Mouse (Mus musculus): ENCODE data around the gene Phox2a.

The Phox2a gene

GRCm38 (mm10) chr7:101837606-101838471, 19.7 kb downstream of the Phox2a start, which contains the start of gene Inppl1:
TSS of gene Inppl1 (minus strand) at chr7:101838229.
- peak; percentile 88 for DNase-seq (ENCODE audit: low read depth)

DNA sequence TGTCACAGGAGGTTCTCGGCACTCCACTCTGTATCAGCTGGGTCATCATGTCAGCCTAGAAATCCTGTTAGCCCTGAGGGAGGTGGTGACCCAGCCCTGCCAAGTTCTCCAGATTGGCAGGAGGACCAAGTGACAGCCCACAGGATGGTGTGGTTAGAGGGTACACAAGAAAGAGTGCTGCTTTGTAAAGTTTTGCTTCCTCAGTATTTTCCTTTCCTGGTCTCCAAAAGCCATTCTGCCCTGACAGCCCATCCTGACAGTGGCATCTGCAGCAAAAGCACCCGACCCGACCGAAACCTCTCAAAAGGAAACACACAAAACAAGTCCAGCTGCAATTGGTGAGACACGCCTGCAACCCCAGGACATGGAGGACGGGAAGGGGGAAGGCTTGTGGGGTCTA, 26.1 kb downstream of the Phox2a start:
- DNase-seq (ENCODE audit: low read depth) = no peak

DNA sequence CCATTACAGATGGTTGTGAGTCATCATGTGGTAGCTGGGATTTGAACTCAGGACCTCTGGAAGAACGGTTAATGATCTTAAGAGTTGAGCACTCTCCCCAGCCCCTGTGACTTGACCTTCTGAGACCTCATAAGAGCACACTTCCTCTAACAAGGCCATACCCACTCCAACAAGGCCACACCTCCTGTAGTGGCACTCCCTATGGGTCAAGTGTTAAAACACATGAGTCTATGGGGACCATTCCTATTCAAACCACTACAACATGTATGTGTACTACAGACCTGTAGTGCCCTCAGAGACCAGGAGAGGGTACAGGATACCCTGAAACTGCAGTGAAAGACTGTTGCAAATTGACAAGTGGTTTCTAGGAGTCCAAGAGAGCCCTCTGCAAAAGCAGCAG, 29.8 kb downstream of the Phox2a start:
- DNase-seq (ENCODE audit: low read depth) = no peak

DNA sequence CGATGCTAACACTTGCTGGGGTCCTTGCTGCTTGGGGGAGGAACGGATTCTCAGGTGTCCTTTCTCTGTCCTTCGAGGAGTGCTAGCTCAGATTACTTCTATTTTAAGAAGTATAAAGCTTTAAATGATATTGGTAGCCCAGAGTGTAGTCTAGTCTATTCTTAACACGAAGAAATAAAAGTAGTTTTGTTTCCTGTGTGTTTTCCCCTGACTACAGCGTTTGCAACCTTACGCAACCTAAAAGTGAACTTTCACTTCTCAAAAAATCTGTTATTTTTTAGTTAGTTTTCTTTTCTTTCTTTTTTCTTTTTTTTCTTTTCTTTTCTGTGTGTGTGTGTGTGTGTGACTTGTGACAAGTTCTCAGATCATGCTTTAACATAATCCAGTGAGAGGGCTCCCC, 33.6 kb downstream of the Phox2a start:
- no peak for DNase-seq (ENCODE audit: low read depth)

GRCm38 (mm10) chr7:101852846-101853245, 34.7 kb downstream of the Phox2a start:
- DNase-seq (ENCODE audit: low read depth) = no peak

- DNase-seq (ENCODE audit: low read depth) = peak; percentile 73
These were observed 35.7 kb downstream of the Phox2a start for GRCm38 (mm10) chr7:101853816-101854215.

DNA sequence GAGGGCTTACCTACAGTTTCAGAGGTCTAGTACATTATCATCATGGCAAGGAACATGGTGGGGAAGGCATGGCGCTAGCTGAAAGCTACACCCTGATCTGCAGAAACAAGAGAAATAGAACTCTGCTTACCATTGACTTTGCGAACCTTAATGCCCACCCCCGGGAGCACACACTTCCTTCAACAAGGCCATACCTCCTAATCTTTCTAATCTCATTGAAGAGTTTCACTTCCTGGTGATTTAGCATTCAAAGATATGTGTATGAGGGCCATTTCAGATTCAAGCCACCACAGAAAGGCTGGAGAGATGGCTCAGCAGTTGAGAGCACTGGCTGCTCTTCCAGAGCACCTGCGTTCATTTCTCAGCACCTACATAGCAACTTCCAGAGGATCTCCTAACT, 39.0 kb downstream of the Phox2a start, which contains the start of gene Folr2:
TSS of gene Folr2 (minus strand) at position 101 of the 400 bp plus-strand sequence.
- DNase-seq (ENCODE audit: low read depth) = no peak

DNA sequence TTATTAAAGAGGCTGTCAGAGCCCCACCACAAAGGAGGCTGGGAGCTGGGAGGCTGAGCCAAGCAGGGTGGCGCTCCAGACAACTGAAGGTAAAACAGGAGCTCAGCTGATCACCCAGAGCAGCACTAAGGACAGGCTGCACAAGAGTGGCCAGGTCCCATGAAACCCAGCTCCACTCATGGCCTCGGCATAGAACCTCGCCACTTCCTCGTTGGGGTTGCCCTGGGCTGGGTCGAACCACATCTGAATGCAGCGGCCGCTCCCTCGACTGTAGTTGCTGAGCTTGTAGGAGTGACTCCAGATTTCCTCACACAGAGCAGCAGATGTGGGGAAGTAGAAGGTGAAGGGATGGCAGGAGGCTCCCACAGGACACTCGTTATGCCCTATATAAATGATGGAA, 40.2 kb downstream of the Phox2a start:
- no peak for DNase-seq (ENCODE audit: low read depth)

GRCm38 (mm10) chr7:101860978-101861377, 42.9 kb downstream of the Phox2a start:
- DNase-seq (ENCODE audit: low read depth) = peak; percentile 77

DNA sequence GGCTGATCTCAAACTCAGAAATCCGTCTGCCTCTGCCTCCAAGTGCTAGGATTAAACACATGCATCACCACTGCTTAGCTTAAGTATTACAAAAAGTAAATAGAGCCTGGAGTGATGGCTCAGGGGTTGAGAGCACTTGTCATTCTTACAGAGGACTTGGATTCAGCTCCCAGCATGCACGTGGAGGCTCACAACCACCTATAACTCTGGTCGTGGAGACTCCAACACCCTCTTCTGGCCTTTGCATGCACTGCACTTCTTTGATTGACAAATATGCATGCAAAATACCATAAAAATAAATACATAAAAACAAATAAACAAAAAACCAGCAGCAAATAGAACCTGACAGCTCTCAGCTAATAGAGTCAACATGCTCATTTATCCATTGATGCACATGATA, 44.2 kb downstream of the Phox2a start:
- no peak for DNase-seq (ENCODE audit: low read depth)

- no peak for DNase-seq (ENCODE audit: low read depth)
These were observed 45.3 kb downstream of the Phox2a start, which contains the start of gene Anapc15 for GRCm38 (mm10) chr7:101863415-101863814. TSS of gene Anapc15 (plus strand) at chr7:101863715.

GRCm38 (mm10) chr7:101866491-101867265, 48.6 kb downstream of the Phox2a start:
- DNase-seq (ENCODE audit: low read depth) = no peak

- DNase-seq (ENCODE audit: low read depth) = no peak
These were observed 49.4 kb downstream of the Phox2a start for GRCm38 (mm10) chr7:101867482-101867881.

DNA sequence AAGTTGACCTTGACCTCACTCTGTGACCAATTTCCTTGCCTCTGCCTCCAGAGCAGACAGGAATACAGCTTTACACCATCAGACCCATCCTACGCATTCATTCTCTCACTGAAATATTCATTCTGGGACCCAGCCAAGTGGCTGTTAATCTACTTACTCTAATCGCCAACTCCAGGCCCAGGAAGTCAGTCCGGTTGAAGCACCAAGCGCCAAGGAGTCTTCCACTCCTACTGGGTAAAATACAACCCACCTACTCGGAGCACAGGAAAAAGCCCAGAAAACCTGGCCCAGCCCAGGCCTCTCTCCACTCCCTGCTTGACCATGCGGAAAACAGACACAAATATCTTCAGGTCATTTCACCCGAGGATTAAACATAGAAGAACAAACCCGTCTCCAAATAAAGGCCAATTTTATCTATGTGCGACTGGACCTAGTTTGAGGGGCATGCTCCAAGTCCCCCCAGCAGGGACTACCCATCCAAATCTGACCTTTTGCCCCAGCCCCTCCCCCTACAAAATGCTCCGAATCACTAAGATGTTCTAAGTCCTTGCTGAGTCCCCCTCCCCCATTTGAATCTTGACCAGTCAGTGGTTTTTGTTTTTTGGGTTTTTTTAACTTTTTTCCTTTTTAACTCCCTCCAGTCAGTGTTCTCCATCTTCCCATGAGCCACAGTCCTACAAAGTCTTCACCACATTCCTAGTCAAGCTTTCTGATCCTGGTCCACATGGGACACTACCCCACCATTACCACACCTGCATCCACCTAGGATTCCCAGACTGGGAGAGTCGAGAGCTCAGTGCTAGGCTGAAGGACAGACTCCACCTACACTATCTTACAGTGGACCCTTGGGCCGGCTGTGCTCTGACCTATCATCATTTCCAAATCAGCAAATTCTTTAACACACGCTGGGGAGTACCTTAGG, 50.4 kb downstream of the Phox2a start:
- DNase-seq (ENCODE audit: low read depth) = no peak

- no peak for DNase-seq (ENCODE audit: low read depth)
These were observed 51.0 kb downstream of the Phox2a start for GRCm38 (mm10) chr7:101869163-101869500.

GRCm38 (mm10) chr7:101870629-101871028, 52.5 kb downstream of the Phox2a start, which contains the start of gene Folr1:
TSS of gene Folr1 (minus strand) at chr7:101870788.
- DNase-seq (ENCODE audit: low read depth) = no peak

DNA sequence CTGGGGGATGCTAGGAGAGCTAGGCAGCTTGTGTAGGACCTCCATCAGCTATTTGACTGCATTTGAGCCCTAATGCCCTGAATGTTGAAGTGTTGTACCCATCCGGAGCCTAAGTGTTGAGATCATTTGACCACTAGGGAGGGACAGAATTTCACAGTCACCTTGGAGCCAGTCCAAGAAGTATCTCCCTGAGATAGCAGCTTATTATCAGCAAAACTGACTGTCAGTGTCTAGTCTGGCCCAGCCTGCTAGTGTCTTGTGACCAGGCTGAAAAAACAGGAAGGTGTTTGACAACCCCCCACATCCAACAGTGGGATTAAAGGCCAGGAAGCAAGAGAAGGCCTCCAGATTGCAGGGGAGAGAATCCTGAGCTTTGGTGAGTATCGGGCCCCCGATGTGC, 53.2 kb downstream of the Phox2a start:
- no peak for DNase-seq (ENCODE audit: low read depth)

Measured in NIH3T3 (cell line).